Mouse (Mus musculus) kidney, adult 2 months (tissue): ENCODE data around the gene Rtn2. TPM values are rescaled to one million over a fixed set of nuclear protein-coding genes. Genes with fewer than 3 reads are reported as not detected.
A peak's percentile ranks its signal among the peaks of the same experiment; 100 is the strongest.

ENCODE experiments used
- DNase-seq: peaks from one replicate; pipeline ENCODE4 v3.0.0; 2021
- H3K27ac ChIP-seq: fragments of 200-500 bp; 2 replicates; pipeline ENCODE4 v1.5.1; 2012; ENCODE audit warnings: low read depth, low read length, control low read depth, inconsistent platforms; ENCODE audit not compliant: insufficient read depth
- H3K27me3 ChIP-seq: fragments of 200-500 bp; replicated peaks from 2 replicates; pipeline ENCODE4 v1.6.1; 2012; ENCODE audit warnings: mild to moderate bottlenecking, moderate library complexity, low read length, inconsistent platforms; ENCODE audit not compliant: control insufficient read depth, insufficient read depth
- H3K36me3 ChIP-seq: fragments of 200-500 bp; 2 replicates; pipeline ENCODE4 v1.6.1; 2012; ENCODE audit warnings: mild to moderate bottlenecking, moderate library complexity, low read length, inconsistent platforms; ENCODE audit not compliant: control insufficient read depth, insufficient read depth
- H3K4me1 ChIP-seq: fragments of 200-500 bp; 2 replicates; pipeline ENCODE4 v1.6.1; 2011; ENCODE audit warnings: low read length; ENCODE audit not compliant: control insufficient read depth, insufficient read depth
- H3K4me3 ChIP-seq: fragments of 200-500 bp; 2 replicates; pipeline ENCODE4 v1.5.1; 2011; ENCODE audit warnings: mild to moderate bottlenecking, low read depth, low read length, control low read depth; ENCODE audit not compliant: insufficient read depth
- CTCF ChIP-seq: fragments of 200-500 bp; conservative IDR thresholded peaks from 2 replicates; pipeline ENCODE4 v1.5.1; 2011; ENCODE audit warnings: low read depth, mild to moderate bottlenecking, control low read depth, low read length, moderate library complexity, mixed read lengths; ENCODE audit not compliant: insufficient read depth, insufficient read length
- POLR2A ChIP-seq: fragments of 200-500 bp; IDR thresholded peaks from one replicate; pipeline ENCODE4 v1.6.1; 2011; ENCODE audit warnings: low read depth, low read length, control low read depth
- WGBS: fragments of 180-500 bp; shearing (Covaris S2); methylation state at CpG from one replicate; pipeline ENCODE4 v1.1.7; 2018; 5-methylcytosine and 5-hydroxymethylcytosine counted together
- polyA plus RNA-seq: library from polyadenylated mRNA; depleted of rRNA; stranded (reverse); fragments of >200 nt; gene quantifications from 2 replicates; pipeline ENCODE4 v1.2.3, GENCODE M21; 2012; rRNA removed

Rtn2 gene
- polyA plus RNA-seq, result 7.6 and 19.1 TPM in 2 replicates

DNA sequence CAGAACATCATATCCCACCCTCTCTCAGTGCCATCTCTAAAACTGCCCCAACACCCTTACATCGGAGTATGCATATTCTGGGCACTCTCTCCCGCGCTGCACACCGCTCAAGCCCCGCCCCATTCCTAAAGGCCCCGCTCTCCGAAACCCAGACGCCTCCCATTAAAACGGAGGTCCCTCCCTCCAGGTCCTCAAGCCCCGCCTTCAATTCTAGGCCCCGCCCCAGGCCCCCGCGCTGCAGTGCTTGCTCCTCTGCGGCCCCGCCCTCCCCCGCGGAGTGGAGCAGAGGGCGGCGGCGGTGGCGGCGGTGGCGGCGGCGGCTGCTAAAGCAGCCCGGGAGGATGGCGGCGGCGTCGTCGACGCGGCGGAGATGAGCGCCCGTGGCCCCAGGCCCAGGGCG lies at the start of gene Rtn2:
Gene Rtn2, plus strand, starts transcription at position 240 of the 400 bp plus-strand sequence.
- Histone ChIP-seq H3K27ac (no peak within 1 kb of the TSS), H3K4me1 (no peaks in the 10 kb centered on the region), H3K36me3 (no peaks in the 10 kb centered on the region), H3K4me3 (peak within 1 kb of the TSS; percentile 23), H3K27me3 (0 out of 2 replicates have a peak, but pooled peaks cover 2% of the 10 kb centered on the region)
- DNase-seq, result peak; percentile 83
- TF ChIP-seq POLR2A, result no peak
- no peak for TF ChIP-seq CTCF
- WGBS, result 1% methylated on average over 37 of the region's 37 CpGs

GRCm38 (mm10) chr7:19234652-19235051 lies 47.8 kb upstream of the Rtn2 start:
- H3K4me3 ChIP-seq, result no peak overlapping the region
- no peaks in the 10 kb centered on the region for H3K36me3 ChIP-seq
- H3K27ac ChIP-seq, result no peak overlapping the region
- 62% methylated on average over 5 of the region's 5 CpGs for WGBS
- DNase-seq, result no peak
- H3K27me3 ChIP-seq, result no peaks in the 10 kb centered on the region
- TF ChIP-seq CTCF (no peak), POLR2A (no peak)
- H3K4me1 ChIP-seq, result peaks cover 26% of the 10 kb centered on the region; the same call in 1 of the 2 replicates

DNA sequence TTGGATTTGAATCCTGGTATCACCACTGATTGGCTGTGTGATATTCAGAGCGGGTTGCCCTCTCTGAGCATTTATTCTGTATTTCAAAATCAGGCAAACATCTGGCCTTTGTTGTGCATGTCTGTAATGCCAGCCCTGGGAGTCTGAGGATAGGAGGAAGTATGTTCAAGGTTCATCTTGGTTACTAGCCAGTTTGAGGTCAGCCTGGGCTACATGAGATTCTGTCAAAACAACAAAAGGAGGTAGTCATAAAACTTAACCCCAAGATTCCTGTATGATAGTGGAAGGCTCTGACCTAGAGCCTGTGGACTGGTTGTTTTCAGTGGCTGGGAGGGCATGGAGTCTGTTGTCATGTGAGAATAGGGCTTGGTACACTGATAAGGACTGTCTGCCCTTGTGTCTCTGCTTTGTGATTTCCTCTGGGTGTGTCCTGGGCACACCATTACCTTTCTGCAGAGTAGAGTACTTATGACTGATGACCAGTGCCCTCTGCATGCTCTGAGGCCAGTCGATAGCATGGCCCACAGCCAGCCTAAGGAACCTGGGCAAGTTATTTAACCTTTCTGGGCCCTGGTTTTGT lies 47.2 kb upstream of the Rtn2 start:
- Histone ChIP-seq H3K4me1 (peaks cover 26% of the 10 kb centered on the region; the same call in 1 of the 2 replicates), H3K27ac (no peak overlapping the region), H3K36me3 (no peaks in the 10 kb centered on the region), H3K27me3 (no peaks in the 10 kb centered on the region), H3K4me3 (no peak overlapping the region)
- 61% methylated on average over 2 of the region's 2 CpGs for WGBS
- DNase-seq, result no peak
- no peak for TF ChIP-seq POLR2A
- TF ChIP-seq CTCF, result no peak

GRCm38 (mm10) chr7:19236411-19236810 lies 46.0 kb upstream of the Rtn2 start:
- 62% methylated on average over 2 of the region's 2 CpGs for WGBS
- Histone ChIP-seq H3K27me3 (no peaks in the 10 kb centered on the region), H3K4me3 (no peak overlapping the region), H3K36me3 (no peaks in the 10 kb centered on the region), H3K27ac (no peak overlapping the region), H3K4me1 (peaks cover 15% of the 10 kb centered on the region; the same call in 1 of the 2 replicates)
- no peak for TF ChIP-seq CTCF
- no peak for TF ChIP-seq POLR2A
- no peak for DNase-seq

DNA sequence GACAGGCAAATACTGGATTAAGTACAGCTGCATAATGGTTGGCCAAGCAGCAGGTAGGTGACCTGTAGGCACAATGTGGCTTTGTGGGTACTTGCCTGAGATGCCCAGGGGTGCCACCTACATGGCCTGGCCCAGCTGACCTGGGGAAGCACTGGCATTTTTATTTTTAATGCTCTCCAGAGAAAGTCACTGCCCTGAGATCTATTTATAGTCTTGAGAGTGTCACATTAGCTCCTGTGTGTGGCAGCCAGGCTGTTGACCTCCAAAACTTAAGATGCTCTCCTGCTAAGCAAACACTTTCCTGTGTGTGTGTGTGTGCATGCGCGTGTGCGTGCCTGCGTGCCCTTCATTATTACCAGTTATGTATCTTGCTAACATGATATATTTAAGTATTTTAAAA lies 44.1 kb upstream of the Rtn2 start:
- no peaks in the 10 kb centered on the region for H3K36me3 ChIP-seq
- DNase-seq, result no peak
- no peaks in the 10 kb centered on the region for H3K27me3 ChIP-seq
- WGBS, result 91% methylated on average over 4 of the region's 4 CpGs
- H3K27ac ChIP-seq, result no peak overlapping the region
- TF ChIP-seq POLR2A (no peak), CTCF (no peak)
- H3K4me3 ChIP-seq, result no peak overlapping the region
- H3K4me1 ChIP-seq, result peaks cover 3% of the 10 kb centered on the region; the same call in 1 of the 2 replicates

DNA sequence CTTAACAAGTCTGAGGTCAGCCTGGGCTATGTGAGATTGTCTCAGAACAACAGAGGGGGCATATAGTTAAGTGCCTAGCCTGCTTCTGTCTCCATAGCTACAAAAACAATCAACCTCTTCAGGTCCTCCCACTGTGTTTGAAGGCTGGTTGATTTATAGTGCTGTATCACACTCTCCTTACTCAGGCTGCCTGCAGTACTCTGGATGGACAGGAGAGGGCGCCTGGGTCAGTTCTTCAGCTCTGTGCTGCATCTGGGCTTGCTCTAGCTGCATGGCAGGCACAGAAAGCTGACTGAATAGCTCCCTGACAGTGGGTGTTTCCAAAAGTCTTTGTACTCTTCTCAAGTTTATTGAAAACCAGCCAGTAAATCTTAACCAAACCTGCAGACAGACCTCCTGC lies 43.0 kb upstream of the Rtn2 start:
- H3K27ac ChIP-seq, result no peak overlapping the region

GRCm38 (mm10) chr7:19239986-19240385 lies 42.4 kb upstream of the Rtn2 start:
- TF ChIP-seq POLR2A, result no peak
- TF ChIP-seq CTCF, result no peak
- 58% methylated on average over 4 of the region's 4 CpGs for WGBS

More for the DNA sequence above, 43.0 kb upstream of the Rtn2 start:
- Histone ChIP-seq H3K4me3 (no peak overlapping the region), H3K36me3 (no peaks in the 10 kb centered on the region), H3K4me1 (peaks cover 3% of the 10 kb centered on the region; the same call in 1 of the 2 replicates), H3K27me3 (no peaks in the 10 kb centered on the region)
- DNase-seq, result peak; percentile 92
- 0% methylated on average over 1 of the region's 1 CpGs for WGBS
- peak; percentile 96 for TF ChIP-seq CTCF
- TF ChIP-seq POLR2A, result no peak

More at GRCm38 (mm10) chr7:19239986-19240385, 42.4 kb upstream of the Rtn2 start:
- no peak overlapping the region for H3K4me3 ChIP-seq
- H3K36me3 ChIP-seq, result no peaks in the 10 kb centered on the region
- H3K27me3 ChIP-seq, result no peaks in the 10 kb centered on the region
- no peak for DNase-seq
- peaks cover 3% of the 10 kb centered on the region; the same call in 1 of the 2 replicates for H3K4me1 ChIP-seq
- H3K27ac ChIP-seq, result no peak overlapping the region
